Mouse (Mus musculus) Muller cell, postnatal 12 days (primary cell): ENCODE measurements at regions not wholly inside any gene's neighbourhood (a gene's known extent, or its start where the extent isn't known, plus 50 kb on each side); places are given as distances from the start of the nearest gene placed in this dataset.

ENCODE experiments used
- DNase-seq: peaks from one replicate; pipeline ENCODE4 v3.0.0-alpha.2; 2015; ENCODE audit errors: inconsistent ontology term

- no peak for DNase-seq
Observed at GRCm38 (mm10) chr15:68445341-68445740, 1944.6 kb upstream of the Lrrc6 start.

DNA sequence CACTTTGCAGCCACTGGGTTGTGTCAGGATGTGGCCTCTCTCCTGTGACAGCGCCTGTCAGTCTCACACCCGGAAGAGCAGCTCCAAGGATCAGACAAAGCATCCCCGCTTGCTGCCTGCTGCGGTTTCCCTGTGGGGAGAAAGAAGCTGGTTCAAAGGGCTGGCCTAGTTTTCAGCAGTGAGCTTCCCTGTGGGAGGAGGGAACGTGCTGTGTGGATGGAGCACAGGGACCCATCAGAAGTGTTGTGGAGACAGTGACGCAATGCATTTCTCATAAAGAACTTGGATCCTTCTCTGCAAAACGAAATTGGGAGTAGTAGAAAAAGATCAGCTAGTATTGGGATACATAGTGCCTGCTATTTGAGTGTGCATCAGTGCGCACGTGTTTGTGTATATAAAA, 1939.9 kb upstream of the Lrrc6 start:
- DNase-seq, result peak; percentile 76

DNA sequence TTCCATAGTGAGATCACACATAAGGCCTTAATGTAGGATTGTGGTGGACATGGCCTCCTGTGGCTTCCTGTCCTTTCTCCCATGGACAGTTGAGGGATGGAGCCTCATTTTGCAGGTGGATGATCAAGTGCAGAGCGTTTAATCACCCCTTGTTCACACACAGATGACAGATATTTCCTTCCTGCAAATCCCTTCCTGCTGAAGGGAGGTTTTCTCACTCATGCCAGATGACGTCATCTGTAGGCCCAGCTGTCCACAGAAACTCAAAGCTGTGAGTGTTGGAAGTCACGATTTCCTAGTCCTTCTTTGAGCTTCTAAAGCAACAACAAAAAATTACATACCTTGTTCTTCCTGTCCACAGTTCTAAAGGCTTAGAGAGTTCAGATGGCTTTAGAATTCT, 1935.3 kb upstream of the Lrrc6 start:
- no peak for DNase-seq

DNA sequence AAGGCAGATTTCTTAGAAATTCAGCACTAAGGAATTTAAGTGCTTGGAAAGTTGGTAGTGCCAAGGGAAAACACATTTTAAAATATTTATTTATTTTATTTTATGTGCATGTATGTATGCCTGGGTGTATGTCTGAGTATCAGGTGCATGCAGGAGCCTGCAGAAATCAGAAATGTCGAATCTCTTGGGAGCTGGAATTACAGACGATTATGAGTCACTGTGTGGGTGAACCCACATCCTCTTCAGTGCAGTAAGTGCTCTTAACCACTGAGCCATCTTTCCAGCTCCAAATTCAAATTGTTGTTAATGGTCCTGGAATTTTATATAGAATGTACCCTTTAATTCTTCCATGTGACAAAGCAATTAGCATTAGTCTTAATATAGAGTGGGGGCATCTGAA, 1930.5 kb upstream of the Lrrc6 start:
- no peak for DNase-seq

DNA sequence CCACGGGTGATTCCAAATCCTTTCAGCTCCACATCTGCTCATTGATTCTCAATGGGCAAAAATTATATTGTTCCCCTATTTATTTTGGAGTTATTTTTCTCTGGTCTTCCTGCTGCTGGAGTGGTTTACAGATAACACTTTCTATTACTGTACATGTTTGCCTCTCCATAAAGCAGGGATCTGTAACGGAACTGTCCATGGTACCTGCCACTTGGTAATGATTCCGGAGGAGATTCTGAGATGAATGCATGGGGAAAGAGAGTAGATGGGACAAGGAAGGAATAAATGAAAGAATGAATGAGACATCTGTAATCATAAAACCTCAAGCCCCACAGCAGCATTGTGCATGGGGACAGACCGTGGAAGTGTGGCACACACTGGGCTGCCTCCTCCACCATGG, 1929.8 kb upstream of the Lrrc6 start:
- no peak for DNase-seq

GRCm38 (mm10) chr15:68428444-68429228, 1927.9 kb upstream of the Lrrc6 start:
- DNase-seq, result peak; percentile 31

- no peak for DNase-seq
Observed at GRCm38 (mm10) chr15:68417142-68417541, 1916.4 kb upstream of the Lrrc6 start.

GRCm38 (mm10) chr15:68415401-68415925, 1914.8 kb upstream of the Lrrc6 start:
- no peak for DNase-seq

DNA sequence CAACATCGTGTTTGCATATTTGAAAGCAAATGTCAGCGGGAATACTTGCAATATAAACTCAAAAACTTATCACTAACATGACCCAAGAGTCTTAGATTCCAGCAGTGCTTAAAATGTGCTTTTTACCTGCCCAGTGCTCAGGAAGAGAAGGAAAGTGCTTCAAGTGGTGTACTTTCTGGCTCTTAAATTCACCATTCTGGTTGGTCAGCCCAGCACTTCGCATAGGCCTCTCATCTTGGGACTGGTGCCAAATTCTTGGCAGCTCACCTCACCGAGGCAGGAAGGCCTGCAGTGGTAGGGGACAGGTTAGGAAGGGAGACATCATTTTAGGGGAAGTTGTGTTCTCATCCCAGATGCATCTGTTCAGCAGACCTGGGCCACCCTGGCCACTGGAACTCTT, 1913.3 kb upstream of the Lrrc6 start:
- DNase-seq, result no peak

DNA sequence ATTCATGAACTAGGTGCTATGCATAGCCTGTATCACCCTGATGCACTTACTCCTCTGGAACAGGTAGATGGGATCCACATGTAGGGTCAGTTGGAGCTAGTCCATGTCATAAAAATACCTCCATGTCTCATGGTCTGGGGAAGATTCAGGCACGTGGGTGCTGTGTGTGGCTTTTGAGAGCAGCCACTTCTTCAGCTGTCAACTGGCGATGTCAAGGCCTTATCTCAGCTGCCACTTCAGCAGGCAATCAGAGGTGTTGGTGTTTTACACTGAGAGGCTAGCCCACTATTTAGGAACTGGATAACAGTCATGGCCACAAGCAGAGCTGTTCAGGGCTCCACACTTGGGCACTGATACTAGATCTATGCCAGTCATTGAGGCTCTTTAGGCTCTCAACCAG, 1912.0 kb upstream of the Lrrc6 start:
- no peak for DNase-seq

- DNase-seq, result no peak
Observed at GRCm38 (mm10) chr15:68412156-68412555, 1911.4 kb upstream of the Lrrc6 start.

GRCm38 (mm10) chr15:68403554-68404070, 1902.9 kb upstream of the Lrrc6 start:
- no peak for DNase-seq

GRCm38 (mm10) chr15:68401726-68402125, 1901.0 kb upstream of the Lrrc6 start:
- DNase-seq, result peak; percentile 45

- no peak for DNase-seq
Observed at GRCm38 (mm10) chr15:68401006-68401405, 1900.3 kb upstream of the Lrrc6 start.

GRCm38 (mm10) chr15:68396566-68396965, 1895.9 kb upstream of the Lrrc6 start:
- DNase-seq, result no peak

- peak; percentile 24 for DNase-seq
Observed at GRCm38 (mm10) chr15:68394749-68395148, 1894.0 kb upstream of the Lrrc6 start.

DNA sequence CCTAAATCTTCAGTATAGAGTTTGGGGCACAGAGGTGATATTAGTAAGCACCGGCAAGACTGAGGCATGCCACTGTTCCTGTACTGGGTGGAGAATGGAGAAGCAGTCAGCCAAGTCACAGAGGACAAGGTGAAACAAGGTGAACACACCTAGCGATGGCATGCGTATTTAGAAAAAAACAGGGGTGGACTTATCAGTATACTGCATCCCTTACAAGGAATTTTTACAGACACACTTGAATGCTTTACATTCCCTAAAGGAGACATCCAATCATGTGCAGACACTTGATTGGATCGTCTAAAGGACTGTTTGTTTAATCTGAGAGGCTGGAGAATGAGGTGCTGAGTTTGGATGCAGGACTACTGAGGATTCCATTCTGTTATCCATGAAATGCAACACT, 1893.4 kb upstream of the Lrrc6 start:
- DNase-seq, result no peak

- peak; percentile 33 for DNase-seq
Observed at GRCm38 (mm10) chr15:68391737-68392136, 1891.0 kb upstream of the Lrrc6 start.

GRCm38 (mm10) chr15:68389855-68390254, 1889.1 kb upstream of the Lrrc6 start:
- no peak for DNase-seq

DNA sequence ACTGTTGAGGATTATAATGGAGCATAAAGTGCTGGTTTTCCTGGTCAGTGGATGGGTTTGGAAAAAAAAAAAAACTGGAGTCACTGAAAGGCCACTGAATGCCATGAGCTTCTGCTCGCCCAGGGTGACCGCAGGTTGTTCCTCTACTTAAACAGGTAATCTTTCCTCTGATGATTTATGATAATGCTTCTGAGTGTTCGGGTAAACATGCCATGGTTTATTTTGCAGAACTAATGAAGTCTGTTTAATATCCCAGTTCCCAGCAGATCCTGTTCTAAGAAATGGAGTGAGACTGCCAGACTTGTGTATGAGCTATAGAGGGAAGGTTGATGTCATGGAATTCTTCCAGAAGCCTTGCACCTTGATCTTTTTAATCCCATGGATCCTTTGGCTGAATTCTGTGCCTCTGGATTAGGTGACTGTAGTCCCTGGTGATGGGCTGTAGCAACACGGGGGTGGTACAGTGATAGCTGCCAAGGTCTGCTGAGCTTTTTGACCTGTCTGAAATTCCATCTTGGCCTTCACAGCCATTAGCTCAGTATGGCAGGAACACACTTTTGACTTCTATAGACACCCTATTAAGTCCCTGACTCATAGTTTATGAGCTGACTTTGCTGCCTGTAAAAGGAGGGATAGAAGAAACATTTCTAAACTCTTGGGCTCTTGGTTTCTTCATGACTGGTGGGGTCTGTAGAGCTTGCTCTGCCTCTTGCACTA, 1886.8 kb upstream of the Lrrc6 start:
- no peak for DNase-seq

- DNase-seq, result no peak
Observed at GRCm38 (mm10) chr15:68384571-68385335, 1884.0 kb upstream of the Lrrc6 start.

GRCm38 (mm10) chr15:68375166-68375565, 1874.5 kb upstream of the Lrrc6 start:
- no peak for DNase-seq
